Mouse (Mus musculus): ENCODE measurements around the gene Znrf2. TPM values are rescaled to one million over a fixed set of nuclear protein-coding genes. Genes with fewer than 3 reads are reported as not detected.

The Znrf2 gene
- total RNA-seq, 2 experiments from 2014 or later, result 62.5 to 66.7 TPM

DNA sequence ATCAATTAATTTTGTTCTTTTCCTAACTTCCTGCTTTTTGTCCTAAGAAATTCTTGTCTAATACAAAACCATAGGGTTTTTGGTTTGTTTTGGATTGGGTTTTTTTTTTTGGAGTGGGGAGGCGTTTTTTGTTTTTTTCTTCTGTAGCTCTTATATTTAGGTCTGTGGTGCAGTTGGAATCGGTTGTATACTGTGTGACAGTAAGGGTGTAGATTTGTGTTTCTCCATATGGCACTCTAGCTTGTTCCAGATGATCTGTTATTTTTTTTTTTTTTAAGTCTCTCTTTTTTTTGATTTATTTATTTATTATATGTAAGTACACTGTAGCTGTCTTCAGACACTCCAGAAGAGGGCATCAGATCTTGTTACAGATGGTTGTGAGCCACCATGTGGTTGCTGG, 83.5 kb downstream of the Znrf2 start:
- no peak for ATAC-seq (replicated peaks; ENCODE audit: poor library complexity, severe bottlenecking)

DNA sequence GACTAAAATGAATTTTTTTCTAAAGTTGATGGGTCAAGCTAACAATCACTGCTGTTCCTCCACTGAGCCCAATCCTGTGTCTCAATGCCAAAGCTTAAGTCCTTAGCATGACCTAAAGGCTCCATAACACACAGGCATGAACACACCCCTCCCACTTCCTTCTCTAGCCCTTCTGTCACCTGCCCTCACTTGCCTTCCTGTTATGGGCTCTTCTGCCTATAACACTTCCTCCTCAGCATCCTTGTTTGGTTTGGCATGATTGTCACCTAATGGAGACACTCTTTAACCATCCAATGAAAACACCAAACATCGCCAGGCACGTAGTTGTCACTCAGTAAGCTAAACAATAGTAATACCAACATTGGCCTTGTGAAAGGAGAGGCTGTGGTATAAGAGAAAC, 85.8 kb downstream of the Znrf2 start:
- 0 out of 2 replicates have a peak, but pooled peaks have one; percentile 35 for ATAC-seq (replicated peaks; ENCODE audit: poor library complexity, severe bottlenecking)

DNA sequence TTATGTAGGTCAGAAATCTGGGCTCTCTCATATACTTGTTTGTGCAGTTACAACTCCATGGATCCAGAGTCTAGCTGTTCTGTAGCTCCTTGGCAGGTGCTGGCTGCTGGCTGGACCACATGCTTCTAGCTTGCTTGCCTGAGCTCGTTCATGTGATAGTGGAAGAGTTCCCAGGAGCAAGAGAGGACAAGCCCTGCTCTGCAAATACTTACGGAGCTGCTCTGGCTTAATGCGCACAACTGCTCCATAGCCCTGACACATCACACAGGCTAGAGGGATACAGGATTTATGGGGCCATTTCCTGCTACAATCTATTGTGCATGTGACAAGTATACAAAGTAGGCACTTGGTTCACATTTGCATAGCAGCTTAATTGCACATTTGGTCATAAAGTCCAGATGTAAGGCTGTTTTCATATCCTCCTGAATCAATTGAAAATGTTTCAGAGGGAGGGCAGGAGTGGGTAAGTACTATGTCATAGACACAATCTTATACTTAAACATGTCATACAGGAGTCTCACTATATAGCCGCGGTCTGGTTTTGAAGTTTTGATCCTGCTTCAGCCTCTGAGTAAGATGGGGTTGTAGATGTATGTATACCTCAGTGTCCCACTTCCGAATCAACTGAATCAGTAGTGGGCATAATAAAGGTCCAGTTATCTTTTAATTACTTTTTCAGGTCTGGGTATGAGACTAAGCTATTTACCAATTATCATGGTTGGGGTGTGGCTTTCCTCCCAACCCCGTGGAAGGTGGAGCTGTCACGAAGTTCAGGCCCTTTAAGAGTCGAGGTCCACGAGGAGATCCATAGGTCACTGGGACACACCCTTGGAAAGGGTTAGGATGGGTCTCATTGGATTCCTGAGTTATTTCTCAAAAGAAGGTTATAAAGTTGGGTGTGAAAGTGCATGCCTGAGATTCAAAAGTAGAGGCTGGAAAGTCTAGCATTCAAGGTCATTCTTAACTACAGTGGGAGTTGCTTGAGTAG, 89.6 kb downstream of the Znrf2 start:
- ATAC-seq (replicated peaks; ENCODE audit: poor library complexity, severe bottlenecking), result no peak

DNA sequence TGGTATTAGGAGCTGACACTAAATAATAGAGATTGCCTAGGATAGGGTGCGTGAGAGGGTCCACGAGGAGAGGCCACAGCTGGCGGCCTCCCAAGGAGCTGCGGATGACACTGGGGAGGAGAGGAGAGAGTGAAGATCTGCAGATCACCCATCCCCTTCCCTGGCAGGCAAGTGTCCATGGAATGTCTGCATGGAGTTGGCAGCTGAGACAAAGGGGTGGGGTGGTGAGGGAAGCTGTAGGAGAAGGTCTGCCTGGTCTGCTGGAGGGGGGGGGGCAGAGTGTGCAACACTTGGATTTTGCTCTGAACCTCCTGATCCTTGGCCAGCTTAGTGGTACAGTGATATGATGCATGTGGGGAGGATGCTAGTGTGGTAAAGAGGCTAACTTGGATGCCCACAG, 98.3 kb downstream of the Znrf2 start:
- ATAC-seq (replicated peaks; ENCODE audit: poor library complexity, severe bottlenecking), result no peak

DNA sequence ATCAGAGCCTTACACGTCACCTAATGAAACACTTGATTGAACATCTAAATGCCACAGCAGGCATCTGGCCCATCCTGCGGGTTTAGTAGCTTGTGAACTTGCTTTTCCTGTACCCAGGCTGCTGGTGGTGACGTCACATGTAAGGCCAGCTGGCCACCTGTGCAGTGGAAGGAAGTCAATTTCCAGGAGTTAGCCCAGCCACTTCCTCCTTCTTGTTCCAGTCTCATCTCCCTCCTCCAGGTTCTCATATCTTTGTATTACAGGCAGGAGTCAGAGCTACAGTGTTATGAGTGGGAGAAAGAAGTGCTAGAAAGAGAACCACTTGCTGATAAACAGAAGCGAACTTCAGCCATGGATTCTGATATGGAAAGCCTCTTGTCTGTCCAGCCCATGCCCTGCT, 99.4 kb downstream of the Znrf2 start:
- ATAC-seq (replicated peaks; ENCODE audit: poor library complexity, severe bottlenecking), result peak; percentile 76

DNA sequence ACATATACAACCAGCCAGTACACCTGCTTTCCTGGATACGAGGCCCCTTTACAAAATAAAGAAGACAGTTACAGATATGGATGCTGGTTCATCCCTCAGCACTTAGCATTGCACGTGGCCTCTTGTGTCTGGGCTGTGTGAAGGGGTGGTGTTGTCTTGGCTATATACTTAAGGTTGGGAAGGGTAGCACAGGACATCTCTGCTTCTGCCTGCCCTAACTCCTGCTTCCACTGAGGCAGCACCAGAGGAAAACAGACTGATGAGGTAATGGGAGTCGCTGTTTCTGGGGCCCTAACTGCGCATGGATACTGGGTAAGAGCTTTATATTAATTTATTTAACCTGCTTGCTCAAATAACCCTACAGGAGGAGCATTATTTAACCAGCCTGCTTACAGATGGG, 100.2 kb downstream of the Znrf2 start:
- ATAC-seq (replicated peaks; ENCODE audit: poor library complexity, severe bottlenecking), result no peak

DNA sequence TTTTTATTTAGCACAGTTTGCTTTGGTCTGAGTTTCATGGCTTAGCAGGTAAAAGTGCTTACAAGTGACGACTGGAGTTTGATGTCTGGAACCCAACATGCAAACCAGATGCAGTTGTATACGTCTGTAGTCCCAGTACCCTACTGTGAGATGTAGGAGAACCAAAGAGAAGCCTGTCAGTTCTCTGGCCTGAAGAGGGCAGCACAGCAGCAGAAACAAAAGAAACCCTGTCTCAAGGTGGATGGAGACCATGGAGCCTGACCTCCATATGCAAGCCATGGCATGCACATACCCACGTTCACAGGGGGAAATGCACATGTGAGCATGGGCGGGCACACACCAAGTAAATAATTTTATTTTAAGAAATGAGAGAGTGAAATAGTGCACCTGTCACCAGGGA, 100.8 kb downstream of the Znrf2 start:
- peak; percentile 93 for ATAC-seq (replicated peaks; ENCODE audit: poor library complexity, severe bottlenecking)

DNA sequence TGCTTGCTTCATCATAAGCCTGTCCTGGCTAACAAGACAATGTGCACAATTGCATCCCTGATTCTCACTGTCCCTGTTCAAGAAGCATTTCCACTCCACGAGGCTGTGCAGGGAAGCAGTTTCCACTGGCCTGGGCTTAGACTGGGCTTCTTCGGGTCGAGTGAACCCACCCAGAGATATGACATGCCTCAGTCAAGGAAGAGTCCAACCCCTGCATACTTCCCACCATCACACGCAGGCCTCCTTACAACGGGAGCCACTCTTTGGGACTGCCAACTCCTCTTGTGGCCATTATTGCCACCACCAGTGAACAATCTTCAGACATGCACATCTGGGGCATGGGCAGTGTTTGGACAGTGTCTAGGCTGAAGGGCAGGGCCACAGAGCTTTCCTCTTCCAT, 101.8 kb downstream of the Znrf2 start:
- ATAC-seq (replicated peaks; ENCODE audit: poor library complexity, severe bottlenecking), result no peak

DNA sequence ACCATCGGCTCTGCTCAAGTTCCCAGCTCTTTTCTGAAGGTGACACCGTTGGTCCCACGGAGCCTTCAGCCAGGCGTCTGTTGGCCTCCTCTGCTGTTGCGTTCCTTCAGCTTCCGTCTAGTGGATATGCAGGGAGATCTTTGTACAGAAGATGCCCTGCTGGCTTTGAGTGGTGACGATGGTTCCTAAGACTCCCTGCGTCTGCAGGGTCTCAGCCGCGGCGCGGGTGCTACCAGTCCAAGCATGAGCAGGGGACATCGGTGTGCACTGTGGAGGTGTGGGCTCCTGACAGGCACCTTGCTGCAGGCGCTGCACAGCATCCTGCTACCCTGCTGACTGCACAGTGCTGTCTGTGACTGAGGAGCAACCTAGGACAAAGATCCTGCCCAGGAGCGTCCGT, 107.8 kb downstream of the Znrf2 start:
- no peak for ATAC-seq (replicated peaks; ENCODE audit: poor library complexity, severe bottlenecking)

DNA sequence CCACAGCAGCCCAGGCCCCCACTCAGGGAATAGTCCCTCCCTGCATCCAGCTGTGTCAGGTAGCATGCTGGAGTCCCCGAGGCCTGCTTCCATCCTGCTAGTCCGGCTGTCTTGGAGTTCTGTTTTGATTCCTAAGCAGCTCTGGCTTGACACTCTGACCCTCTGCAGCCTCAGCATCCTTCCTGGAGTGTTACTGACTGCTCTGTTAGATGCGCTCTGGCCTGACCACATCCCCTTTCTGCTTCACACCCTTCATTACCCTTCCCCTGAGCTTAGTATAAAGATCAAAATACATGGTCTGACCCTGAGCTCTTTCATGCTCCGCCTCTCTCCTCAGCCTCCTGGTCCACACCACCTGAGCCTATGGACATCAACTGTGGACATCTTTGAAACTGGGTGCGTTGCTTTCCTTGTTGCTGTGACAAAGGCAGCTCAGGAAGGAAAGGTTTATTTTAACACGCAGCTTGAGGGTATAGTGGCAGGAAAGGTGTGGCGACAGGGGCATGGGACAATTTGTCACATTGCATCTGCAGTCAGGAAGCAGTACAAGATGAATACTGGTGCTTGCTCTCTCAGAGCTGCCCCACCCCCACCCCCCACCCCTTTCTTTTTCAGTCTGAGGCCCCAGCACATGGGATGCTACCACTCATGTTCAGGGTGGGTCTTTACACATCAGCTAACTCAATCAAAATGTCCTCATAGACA, 109.2 kb downstream of the Znrf2 start:
- ATAC-seq (replicated peaks; ENCODE audit: poor library complexity, severe bottlenecking), result peak; percentile 78

DNA sequence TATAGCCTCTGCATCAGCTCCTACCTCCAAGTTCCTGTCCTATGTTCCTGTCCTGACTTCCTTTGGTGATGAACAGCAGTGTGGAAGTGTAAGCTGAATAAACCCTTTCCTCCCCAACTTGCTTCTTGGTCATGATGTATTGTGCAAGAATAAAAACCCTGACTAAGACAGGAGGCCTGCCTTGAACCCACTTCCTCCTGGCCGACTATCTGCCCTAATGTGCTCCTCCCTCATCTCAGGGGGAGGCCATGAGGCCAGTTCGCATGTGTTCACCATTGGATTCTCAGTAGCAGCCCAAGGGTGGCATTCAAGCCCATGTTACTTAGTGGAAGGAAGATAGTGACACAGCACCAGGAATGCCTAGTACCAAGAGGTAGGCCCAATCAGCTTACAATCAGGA, 110.2 kb downstream of the Znrf2 start:
- peak; percentile 63; the same call in 1 of the 2 replicates for ATAC-seq (replicated peaks; ENCODE audit: poor library complexity, severe bottlenecking)

DNA sequence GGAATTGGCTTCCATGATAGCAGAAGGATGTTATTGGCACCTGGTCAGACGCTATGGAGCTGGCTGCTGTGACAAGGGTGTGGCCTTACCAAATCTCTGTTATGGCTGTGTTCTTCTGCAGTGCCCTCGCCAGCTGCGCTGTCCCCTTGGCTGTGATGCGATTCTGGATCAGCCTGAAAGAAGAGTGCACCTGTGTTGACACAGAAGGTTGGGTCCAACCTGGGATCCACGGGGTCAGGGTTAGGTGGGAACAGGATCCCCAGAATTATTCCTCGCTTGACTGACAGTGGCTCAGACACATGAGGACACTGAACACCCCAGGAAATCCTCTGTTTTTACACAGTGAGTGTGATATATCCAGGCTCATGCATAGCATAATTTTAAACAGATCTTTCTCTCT, 111.2 kb downstream of the Znrf2 start:
- no peak for ATAC-seq (replicated peaks; ENCODE audit: poor library complexity, severe bottlenecking)

DNA sequence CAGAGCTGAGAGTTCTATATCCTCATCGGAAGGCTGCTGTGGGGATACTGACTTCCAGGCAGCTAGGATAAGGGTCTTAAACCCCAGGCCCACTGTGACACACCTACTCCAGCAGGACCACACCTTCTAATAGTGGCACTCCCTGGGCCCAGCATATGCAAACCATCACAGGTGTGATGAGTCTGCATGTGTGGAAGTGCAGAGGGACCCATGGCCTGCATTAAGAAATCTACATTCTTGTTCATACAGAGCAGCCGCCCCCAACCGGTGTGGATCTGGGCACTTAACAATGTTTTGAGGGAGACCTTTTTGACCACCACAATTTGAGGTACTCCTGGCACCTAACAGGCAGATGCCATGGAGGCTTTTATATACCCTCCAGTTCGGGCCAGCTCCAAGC, 114.9 kb downstream of the Znrf2 start:
- ATAC-seq (replicated peaks; ENCODE audit: poor library complexity, severe bottlenecking), result no peak

DNA sequence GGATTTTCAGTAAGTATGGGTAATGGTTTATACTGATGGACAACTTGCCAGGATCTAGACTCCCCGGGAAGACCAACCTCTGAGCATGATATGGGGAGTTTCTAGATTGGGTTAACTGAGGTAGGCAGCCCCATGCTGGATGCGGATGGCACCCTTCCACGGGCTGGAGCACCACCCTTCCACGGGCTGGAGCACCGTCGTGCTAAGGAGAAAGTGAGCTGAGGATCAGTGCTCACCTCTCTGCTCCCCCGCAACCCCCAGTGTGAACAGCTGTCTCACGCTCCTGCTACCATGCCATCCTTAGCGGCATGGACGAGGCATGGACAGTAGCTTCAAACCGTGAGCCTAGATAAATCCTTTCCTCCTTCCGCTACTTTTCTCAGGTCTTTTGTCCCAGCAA, 115.8 kb downstream of the Znrf2 start:
- no peak for ATAC-seq (replicated peaks; ENCODE audit: poor library complexity, severe bottlenecking)

DNA sequence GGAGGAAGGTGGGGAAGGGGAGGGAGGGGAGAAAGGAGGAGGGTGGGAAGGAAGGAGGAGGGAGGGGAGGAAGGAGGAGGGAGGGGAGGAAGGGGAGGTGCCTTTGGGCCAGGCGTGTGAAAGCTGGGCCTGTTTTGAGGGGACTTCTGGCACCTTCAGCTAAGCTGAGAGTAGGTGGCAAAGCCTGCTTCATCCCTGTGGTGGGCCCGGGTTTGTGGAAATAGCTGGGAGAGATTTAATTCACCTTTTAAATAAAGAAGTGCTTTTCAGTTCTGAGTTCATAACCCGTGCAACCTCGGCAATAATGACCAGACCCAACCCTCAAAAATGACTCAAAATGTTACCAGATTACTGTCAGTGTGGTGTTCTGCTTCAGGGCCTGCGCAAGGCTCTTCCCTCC, 116.5 kb downstream of the Znrf2 start:
- no peak for ATAC-seq (replicated peaks; ENCODE audit: poor library complexity, severe bottlenecking)

DNA sequence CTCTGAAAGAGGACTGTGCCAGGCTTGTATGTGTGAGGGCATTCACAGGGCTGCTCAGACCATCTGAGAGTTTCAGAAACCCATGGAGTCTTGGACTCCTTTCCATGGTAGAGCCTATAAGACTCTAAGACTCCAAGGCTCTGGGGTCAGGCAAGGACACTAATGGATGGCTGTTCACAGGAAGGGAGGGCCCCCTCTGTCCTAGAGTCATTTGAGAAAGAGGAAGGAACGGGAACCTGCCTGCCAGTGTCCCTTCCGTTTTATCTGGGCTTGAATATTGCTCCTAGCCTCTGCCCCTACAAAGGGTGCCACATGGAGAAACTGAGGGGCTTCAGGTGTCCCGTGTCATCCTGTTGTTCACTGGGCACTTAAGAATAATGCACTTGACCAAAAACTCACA, 117.2 kb downstream of the Znrf2 start:
- ATAC-seq (replicated peaks; ENCODE audit: poor library complexity, severe bottlenecking), result peak; percentile 83

DNA sequence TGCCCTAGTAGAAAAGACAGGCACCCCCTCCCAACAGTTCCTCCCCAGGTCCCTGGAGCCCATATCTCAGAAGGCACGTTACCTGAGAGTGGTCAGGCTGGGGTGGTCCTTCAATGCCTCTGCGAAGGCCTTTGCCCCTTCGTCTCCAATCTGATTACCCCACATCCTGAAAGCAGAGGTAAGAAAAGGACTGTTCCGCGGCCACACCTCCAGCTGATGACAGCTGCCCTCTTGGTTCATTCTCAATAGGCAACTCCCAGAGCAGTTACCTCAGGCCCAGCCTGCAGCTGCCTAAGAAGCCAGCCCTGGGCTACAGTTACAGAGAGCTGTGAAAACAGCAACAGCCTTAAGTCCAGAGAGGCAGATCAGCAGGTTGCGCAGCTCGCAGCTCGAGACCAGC, 117.6 kb downstream of the Znrf2 start:
- peak; percentile 70 for ATAC-seq (replicated peaks; ENCODE audit: poor library complexity, severe bottlenecking)

DNA sequence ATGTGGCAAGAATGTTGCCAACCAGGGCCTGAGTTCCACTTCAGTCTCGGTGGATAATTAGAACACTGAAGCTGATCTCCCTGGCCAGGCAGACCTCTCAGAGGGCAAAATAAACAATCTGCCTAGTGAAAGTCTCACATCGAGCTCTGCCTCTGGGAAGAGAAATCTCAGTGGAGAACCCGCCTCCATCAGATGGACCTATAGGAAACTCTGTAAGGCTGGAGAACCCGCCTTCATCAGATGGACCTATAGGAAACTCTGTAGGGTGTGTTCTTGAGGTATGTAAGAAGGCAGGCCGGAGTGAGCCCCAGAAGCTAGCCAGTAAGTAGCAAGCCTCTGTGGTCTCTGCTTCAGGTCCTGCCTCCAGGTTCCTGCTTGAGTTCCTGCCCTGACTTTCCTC, 118.2 kb downstream of the Znrf2 start:
- no peak for ATAC-seq (replicated peaks; ENCODE audit: poor library complexity, severe bottlenecking)

DNA sequence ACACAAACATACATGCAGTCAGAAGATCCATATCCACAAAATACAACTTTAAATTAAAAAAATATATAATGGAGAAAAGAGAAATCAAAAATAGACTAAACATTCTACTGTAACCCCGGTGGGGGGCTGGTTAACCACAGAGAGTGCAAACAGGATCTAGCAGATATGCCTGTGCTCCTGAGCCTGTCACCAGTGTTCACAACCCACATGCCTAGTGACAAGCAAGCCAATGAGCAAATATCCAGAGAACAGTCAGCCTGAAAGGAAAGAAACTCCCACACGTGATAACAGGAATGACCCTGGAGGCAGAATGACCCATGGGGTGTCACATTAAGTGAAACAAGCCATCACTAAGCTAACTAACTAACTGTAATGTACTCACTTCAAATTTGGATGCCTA, 119.8 kb downstream of the Znrf2 start:
- ATAC-seq (replicated peaks; ENCODE audit: poor library complexity, severe bottlenecking), result 0 out of 2 replicates have a peak, but pooled peaks have one; percentile 24

DNA sequence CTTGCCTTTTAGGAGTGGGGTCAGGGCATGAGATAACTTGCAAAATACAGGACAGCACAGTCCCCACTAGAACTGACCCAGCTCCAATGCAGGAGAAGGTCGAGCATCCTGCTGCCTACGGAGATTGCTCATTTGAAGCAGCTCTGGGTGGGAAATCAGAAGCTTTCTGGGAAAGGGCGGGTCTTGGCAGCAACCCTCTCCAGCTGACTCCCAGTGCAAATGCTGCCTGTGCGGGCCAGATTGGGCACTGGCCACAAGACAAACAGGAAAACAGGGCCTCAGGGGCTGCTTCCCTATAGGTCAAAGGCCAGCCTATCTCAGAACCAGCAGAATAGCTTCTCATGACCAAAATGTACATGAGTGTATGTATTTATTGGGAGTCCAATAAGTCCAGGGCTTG, 122.9 kb downstream of the Znrf2 start:
- ATAC-seq (replicated peaks; ENCODE audit: poor library complexity, severe bottlenecking), result peak; percentile 19; the same call in 1 of the 2 replicates

DNA sequence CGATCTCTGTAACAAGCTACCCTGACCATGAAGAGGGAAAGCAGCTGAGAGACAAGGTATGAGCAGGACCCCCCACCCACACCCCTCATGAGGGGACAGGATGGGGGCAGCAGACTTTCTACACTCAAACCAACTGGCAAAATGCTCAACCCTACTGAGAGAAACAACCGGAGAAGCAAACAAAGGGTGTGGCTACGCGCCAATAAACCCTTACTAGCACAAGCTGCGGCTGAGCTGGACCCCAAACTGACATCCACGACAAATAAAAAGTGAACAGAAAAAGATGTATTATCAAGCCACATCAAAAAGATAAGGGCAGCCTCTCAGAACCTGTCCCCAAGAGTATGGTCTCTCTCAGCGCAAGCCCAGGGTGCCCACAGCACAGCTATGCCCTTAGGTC, 123.4 kb downstream of the Znrf2 start:
- no peak for ATAC-seq (replicated peaks; ENCODE audit: poor library complexity, severe bottlenecking)

All from granulocyte monocyte progenitor cell, adult 5-6 weeks (primary cell).